Mouse (Mus musculus) neural tube, embryonic 12.5 days (tissue): Measurements from ENCODE around the gene Ccl9. TPM values are rescaled to one million over a fixed set of nuclear protein-coding genes. Genes with fewer than 3 reads are reported as not detected.

ENCODE experiments used
- ATAC-seq: fragments of 200-750 bp; cut with Nextera tagmentation; 2 replicates; pipeline ENCODE4 v1.8.0; 2017; ENCODE audit warnings: low read depth, mild to moderate bottlenecking, moderate TSS enrichment, moderate library complexity; ENCODE audit not compliant: low FRiP score
- H3K27ac ChIP-seq: fragments of 300-500 bp; sonication (generic); 2 replicates; pipeline ENCODE4 v1.5.1; 2016
- H3K27me3 ChIP-seq: fragments of 300-500 bp; sonication (generic); replicated peaks from 2 replicates; pipeline ENCODE4 v1.6.1; 2016; ENCODE audit warnings: mild to moderate bottlenecking
- H3K36me3 ChIP-seq: fragments of 300-500 bp; sonication (generic); 2 replicates; pipeline ENCODE4 v1.6.1; 2016; ENCODE audit warnings: mild to moderate bottlenecking
- H3K4me1 ChIP-seq: fragments of 300-500 bp; sonication (generic); 2 replicates; pipeline ENCODE4 v1.6.1; 2016
- H3K4me2 ChIP-seq: fragments of 300-500 bp; sonication (generic); replicated peaks from 2 replicates; pipeline ENCODE4 v1.6.1; 2016; ENCODE audit warnings: mild to moderate bottlenecking
- H3K4me3 ChIP-seq: fragments of 300-500 bp; sonication (generic); 2 replicates; pipeline ENCODE4 v1.5.1; 2016
- H3K9ac ChIP-seq: fragments of 300-500 bp; sonication (generic); 2 replicates; pipeline ENCODE4 v1.6.1; 2016; ENCODE audit warnings: mild to moderate bottlenecking
- H3K9me3 ChIP-seq: fragments of 300-500 bp; sonication (generic); 2 replicates; pipeline ENCODE4 v1.6.1; 2016; ENCODE audit warnings: mild to moderate bottlenecking
- WGBS: fragments of 180-500 bp; shearing (Covaris S2); methylation state at CpG from one replicate; pipeline ENCODE4 v1.1.7; 2016; 5-methylcytosine and 5-hydroxymethylcytosine counted together
- polyA plus RNA-seq: library from polyadenylated mRNA; unstranded; fragments of >200 nt; fragmentation: Nextera tagmentation; extraction: Ambion mirVana; gene quantifications from 2 replicates; pipeline ENCODE4 v1.2.1, GENCODE M21; 2016

Gene Ccl9
- polyA plus RNA-seq, 1 experiment from 2014 or later = 2.1 TPM

DNA sequence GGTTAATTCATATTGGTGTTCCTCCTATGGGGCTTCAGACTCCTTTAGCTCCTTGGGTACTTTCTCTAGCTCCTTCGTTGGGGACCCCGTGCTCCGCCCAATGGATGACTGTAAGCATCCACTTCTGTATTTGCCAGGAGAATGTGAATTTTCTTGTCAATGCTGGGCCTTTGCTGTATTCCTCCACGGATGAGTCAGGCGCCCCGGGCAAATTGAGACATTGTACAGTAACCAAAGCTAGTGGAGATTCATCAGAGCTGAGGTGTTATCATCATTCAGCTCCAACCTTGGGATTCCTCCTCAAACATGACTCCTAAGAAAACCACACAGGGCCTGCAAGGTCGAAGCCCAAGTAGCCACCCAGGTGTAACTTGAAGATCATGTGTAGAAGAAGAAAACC, 19.4 kb upstream of the Ccl9 start:
- Histone ChIP-seq H3K36me3 (no peaks in the 10 kb centered on the region), H3K4me1 (no peaks in the 10 kb centered on the region), H3K27me3 (no peaks in the 10 kb centered on the region), H3K9me3 (no peaks in the 10 kb centered on the region), H3K9ac (no peak overlapping the region), H3K4me2 (no peak overlapping the region), H3K27ac (no peak overlapping the region), H3K4me3 (no peak overlapping the region)
- 95% methylated on average over 7 of the region's 7 CpGs for WGBS
- ATAC-seq = no peak

DNA sequence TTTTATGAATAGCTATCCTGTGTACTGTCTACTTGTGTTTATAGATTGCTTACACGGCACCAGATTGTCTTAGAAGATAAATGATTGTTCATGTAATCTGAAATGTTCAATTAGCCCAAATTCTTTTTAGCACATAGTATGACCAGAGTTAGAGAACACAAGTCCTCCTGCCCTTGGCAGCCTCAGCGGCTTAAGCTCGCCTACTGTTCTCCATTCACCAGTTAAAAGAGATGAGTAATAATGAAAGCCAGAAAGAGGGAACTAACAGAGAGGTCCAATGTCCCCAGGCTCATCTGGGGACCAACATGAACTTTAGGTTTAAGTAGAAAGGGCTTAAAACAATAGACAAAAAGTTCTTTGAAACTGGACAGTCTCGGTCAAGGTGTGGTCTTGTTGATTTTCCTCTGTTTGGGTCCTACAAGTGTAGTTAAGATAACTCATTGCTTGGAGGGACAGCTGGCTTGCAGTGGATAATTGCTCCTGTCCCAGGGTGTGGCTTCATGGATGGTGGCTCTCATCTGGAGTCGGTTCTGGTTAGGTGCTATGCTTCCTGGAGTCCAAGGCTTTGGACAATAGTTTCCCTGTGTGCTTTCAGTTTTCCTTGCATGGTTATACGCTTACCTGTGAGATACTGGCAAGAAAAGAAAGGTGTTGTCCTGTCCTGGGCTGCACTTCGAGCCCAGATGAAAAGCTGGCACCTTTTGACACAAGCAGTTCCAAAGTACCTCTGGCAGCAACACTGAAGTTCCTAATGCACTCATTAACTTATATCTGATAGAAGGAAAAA, 17.4 kb upstream of the Ccl9 start:
- no peak overlapping the region for H3K4me3 ChIP-seq
- H3K9ac ChIP-seq = no peak overlapping the region
- no peaks in the 10 kb centered on the region for H3K4me1 ChIP-seq
- no peak overlapping the region for H3K27ac ChIP-seq
- no peaks in the 10 kb centered on the region for H3K9me3 ChIP-seq
- H3K36me3 ChIP-seq = no peaks in the 10 kb centered on the region
- H3K27me3 ChIP-seq = no peaks in the 10 kb centered on the region
- ATAC-seq = no peak
- H3K4me2 ChIP-seq = no peak overlapping the region
- WGBS = 85% methylated on average over 7 of the region's 7 CpGs

GRCm38 (mm10) chr11:83593453-83593852, 15.0 kb upstream of the Ccl9 start:
- Histone ChIP-seq H3K27me3 (no peaks in the 10 kb centered on the region), H3K4me2 (no peak overlapping the region), H3K4me3 (no peak overlapping the region), H3K9me3 (no peaks in the 10 kb centered on the region), H3K36me3 (no peaks in the 10 kb centered on the region), H3K4me1 (no peaks in the 10 kb centered on the region), H3K27ac (no peak overlapping the region), H3K9ac (no peak overlapping the region)
- no peak for ATAC-seq
- 93% methylated on average over 5 of the region's 5 CpGs for WGBS

- H3K4me1 ChIP-seq = no peaks in the 10 kb centered on the region
- WGBS = 59% methylated on average over 2 of the region's 2 CpGs
- H3K27ac ChIP-seq = no peak within 1 kb of the TSS
- H3K4me3 ChIP-seq = no peak within 1 kb of the TSS
- H3K27me3 ChIP-seq = no peaks in the 10 kb centered on the region
- no peaks in the 10 kb centered on the region for H3K9me3 ChIP-seq
- no peak for ATAC-seq
- H3K36me3 ChIP-seq = no peaks in the 10 kb centered on the region
- H3K9ac ChIP-seq = no peak within 1 kb of the TSS
- no peak within 1 kb of the TSS for H3K4me2 ChIP-seq
These were observed 14.4 kb upstream of the Ccl9 start, which contains the start of gene Ccl6 for GRCm38 (mm10) chr11:83592853-83593252. Gene Ccl6 (minus strand): TSS chr11:83593087.

- H3K4me1 ChIP-seq = no peaks in the 10 kb centered on the region
- ATAC-seq = no peak
- WGBS = 69% methylated on average over 2 of the region's 2 CpGs
- no peak overlapping the region for H3K4me2 ChIP-seq
- no peaks in the 10 kb centered on the region for H3K36me3 ChIP-seq
- H3K4me3 ChIP-seq = no peak overlapping the region
- H3K9me3 ChIP-seq = no peaks in the 10 kb centered on the region
- H3K27me3 ChIP-seq = no peaks in the 10 kb centered on the region
- H3K27ac ChIP-seq = no peak overlapping the region
- no peak overlapping the region for H3K9ac ChIP-seq
These were observed 5.8 kb upstream of the Ccl9 start for GRCm38 (mm10) chr11:83584232-83584631.

- Histone ChIP-seq H3K9me3 (no peaks in the 10 kb centered on the region), H3K9ac (no peak overlapping the region), H3K27ac (no peak overlapping the region), H3K4me3 (no peak overlapping the region), H3K27me3 (no peaks in the 10 kb centered on the region), H3K4me1 (no peaks in the 10 kb centered on the region), H3K4me2 (no peak overlapping the region), H3K36me3 (no peaks in the 10 kb centered on the region)
- no peak for ATAC-seq
These were observed 5.0 kb upstream of the Ccl9 start for GRCm38 (mm10) chr11:83583450-83583754.

GRCm38 (mm10) chr11:83582626-83583449, 4.4 kb upstream of the Ccl9 start:
- no peak for ATAC-seq
- Histone ChIP-seq H3K9me3 (no peaks in the 10 kb centered on the region), H3K4me3 (no peak overlapping the region), H3K36me3 (no peaks in the 10 kb centered on the region), H3K27me3 (no peaks in the 10 kb centered on the region), H3K4me1 (no peaks in the 10 kb centered on the region), H3K9ac (no peak overlapping the region), H3K27ac (no peak overlapping the region), H3K4me2 (no peak overlapping the region)
- 68% methylated on average over 4 of the region's 4 CpGs for WGBS

GRCm38 (mm10) chr11:83581626-83582610, 3.5 kb upstream of the Ccl9 start:
- no peak for ATAC-seq
- no peak overlapping the region for H3K27ac ChIP-seq
- no peaks in the 10 kb centered on the region for H3K4me1 ChIP-seq
- 82% methylated on average over 4 of the region's 4 CpGs for WGBS
- no peaks in the 10 kb centered on the region for H3K9me3 ChIP-seq
- no peak overlapping the region for H3K4me2 ChIP-seq
- H3K4me3 ChIP-seq = no peak overlapping the region
- no peaks in the 10 kb centered on the region for H3K36me3 ChIP-seq
- no peak overlapping the region for H3K9ac ChIP-seq
- H3K27me3 ChIP-seq = no peaks in the 10 kb centered on the region

GRCm38 (mm10) chr11:83580699-83581232, 2.3 kb upstream of the Ccl9 start:
- no peak for ATAC-seq
- WGBS = 83% methylated on average over 1 of the region's 1 CpGs
- no peaks in the 10 kb centered on the region for H3K36me3 ChIP-seq

GRCm38 (mm10) chr11:83578999-83579398, 563 bp upstream of the Ccl9 start:
- no peaks in the 10 kb centered on the region for H3K9me3 ChIP-seq
- no peaks in the 10 kb centered on the region for H3K36me3 ChIP-seq
- no peak for ATAC-seq
- 85% methylated on average over 3 of the region's 3 CpGs for WGBS
- no peak overlapping the region for H3K27ac ChIP-seq
- H3K4me1 ChIP-seq = no peaks in the 10 kb centered on the region
- H3K4me2 ChIP-seq = no peak overlapping the region
- no peak overlapping the region for H3K9ac ChIP-seq
- no peaks in the 10 kb centered on the region for H3K27me3 ChIP-seq
- no peak overlapping the region for H3K4me3 ChIP-seq

More at GRCm38 (mm10) chr11:83580699-83581232, 2.3 kb upstream of the Ccl9 start:
- Histone ChIP-seq H3K9me3 (no peaks in the 10 kb centered on the region), H3K4me3 (no peak overlapping the region), H3K27ac (no peak overlapping the region), H3K9ac (no peak overlapping the region), H3K4me1 (no peaks in the 10 kb centered on the region), H3K4me2 (no peak overlapping the region), H3K27me3 (no peaks in the 10 kb centered on the region)

GRCm38 (mm10) chr11:83576927-83577555, 1.4 kb downstream of the Ccl9 start:
- no peak overlapping the region for H3K9ac ChIP-seq
- H3K4me3 ChIP-seq = no peak overlapping the region
- H3K9me3 ChIP-seq = no peaks in the 10 kb centered on the region
- 85% methylated on average over 4 of the region's 4 CpGs for WGBS
- H3K4me1 ChIP-seq = no peaks in the 10 kb centered on the region
- no peak for ATAC-seq
- no peaks in the 10 kb centered on the region for H3K27me3 ChIP-seq
- no peak overlapping the region for H3K4me2 ChIP-seq
- H3K27ac ChIP-seq = no peak overlapping the region
- no peaks in the 10 kb centered on the region for H3K36me3 ChIP-seq
